Mouse (Mus musculus) bone marrow macrophage, adult 2 months (primary cell): Measurements from ENCODE around the gene Angptl1.

Experiments used
- CTCF ChIP-seq: IDR thresholded peaks from 2 replicates; pipeline ENCODE4 v1.5.1; 2012; ENCODE audit warnings: low read depth, mild to moderate bottlenecking, low read length, moderate library complexity
- POLR2A ChIP-seq: IDR thresholded peaks from 2 replicates; pipeline ENCODE4 v1.6.1; 2012; ENCODE audit warnings: mild to moderate bottlenecking, low read depth, low read length, borderline replicate concordance

DNA sequence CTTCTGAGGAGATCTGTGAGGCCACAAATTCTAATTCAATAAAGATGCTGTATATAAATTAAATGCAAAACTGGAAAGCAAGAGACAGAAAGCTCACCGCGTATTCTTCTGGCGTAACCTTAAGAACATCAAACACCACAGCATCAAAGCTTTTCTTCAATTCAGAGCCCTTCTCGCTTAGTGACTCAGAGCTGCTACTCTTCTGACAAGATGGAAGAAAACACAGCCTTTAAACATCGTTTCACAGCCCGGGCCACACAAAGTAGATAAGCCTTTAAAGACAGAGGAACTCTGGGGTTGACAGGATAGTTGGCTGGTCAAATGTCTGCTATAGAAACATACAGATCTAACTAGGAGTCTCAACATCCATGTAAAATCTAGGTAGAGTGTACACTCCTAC lies 63.3 kb downstream of the Angptl1 start:
- TF ChIP-seq POLR2A, result no peak
- TF ChIP-seq CTCF, result no peak
